Mouse (Mus musculus): Measurements from ENCODE around the gene Ppp3r1. TPM values are rescaled to one million over a fixed set of nuclear protein-coding genes. Genes with fewer than 3 reads are reported as not detected.

Gene Ppp3r1
- 61.8 and 89.3 TPM in 2 replicates for polyA plus RNA-seq (2014; fragmentation: Nextera tagmentation; extraction: Ambion mirVana)

DNA sequence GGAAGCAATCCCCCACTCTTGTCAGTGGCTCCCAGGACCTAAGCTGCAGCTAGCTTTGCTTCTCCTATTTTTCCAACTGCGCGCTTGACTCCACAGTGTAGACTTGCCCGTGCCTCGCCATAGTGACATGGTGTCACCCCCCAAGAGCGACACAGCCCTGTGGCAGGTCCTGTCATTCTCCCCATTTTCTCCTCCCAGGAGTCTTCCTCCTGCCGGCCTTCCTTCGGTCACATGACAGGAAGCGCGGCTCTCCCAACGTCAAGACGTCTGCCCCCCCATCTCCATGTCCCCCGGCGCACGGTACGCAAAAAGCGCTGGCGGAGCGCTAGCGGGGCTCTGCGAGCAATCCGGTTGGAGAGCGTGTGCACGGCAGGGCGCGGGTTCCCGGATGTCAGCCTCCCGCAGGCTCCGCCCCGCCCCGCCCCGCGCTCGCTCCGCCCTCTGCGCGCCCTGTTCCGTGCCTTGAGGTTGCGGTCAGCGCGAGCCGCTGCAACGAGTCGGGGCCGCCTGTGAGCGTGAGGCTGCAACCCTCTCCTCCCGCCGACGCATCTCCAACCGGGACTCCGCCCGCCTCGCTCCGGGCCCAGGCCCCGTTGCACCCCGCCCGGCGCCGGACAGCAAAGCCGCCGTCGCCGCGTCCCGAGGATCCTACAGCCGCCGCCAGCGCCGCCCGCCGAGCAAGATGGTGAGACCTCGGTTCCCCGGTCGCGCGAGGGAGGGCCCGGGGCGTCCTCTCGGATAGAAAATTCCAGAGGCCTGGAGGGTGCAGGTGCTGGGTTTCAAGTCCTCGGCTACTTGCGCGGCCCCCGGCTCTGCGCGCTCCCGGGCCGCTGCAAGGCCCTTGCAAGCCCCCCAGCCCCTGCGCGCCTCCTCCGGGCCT lies at the start of gene Ppp3r1:
Gene Ppp3r1 (plus strand): TSS at position 406 of the 880 bp plus-strand sequence.
- peak; percentile 99 for ATAC-seq (ENCODE audit: low FRiP score, low TSS enrichment)
- Histone ChIP-seq H3K9me3 (ENCODE audit: control insufficient read depth, low read length) (no peaks in the 10 kb centered on the region), H3K27me3 (ENCODE audit: control insufficient read depth, insufficient read depth, low read length) (no peaks in the 10 kb centered on the region), H3K4me1 (ENCODE audit: control insufficient read depth, insufficient read depth, low read length) (peaks cover 15% of the 10 kb centered on the region; the same call in 1 of the 2 replicates), H3K36me3 (ENCODE audit: control insufficient read depth, insufficient read depth, low read length) (no peaks in the 10 kb centered on the region), H3K9ac (ENCODE audit: low read depth, low read length) (peak within 1 kb of the TSS; percentile 85), H3K4me3 (ENCODE audit: low read length) (peak within 1 kb of the TSS; percentile 65), H3K4me2 (replicated peaks; ENCODE audit: low read depth, low read length) (peak within 1 kb of the TSS; percentile 70), H3K27ac (ENCODE audit: low read depth, low read length) (peak within 1 kb of the TSS; percentile 94)
- WGBS = under 1% methylated on average over 75 of the region's 89 CpGs

DNA sequence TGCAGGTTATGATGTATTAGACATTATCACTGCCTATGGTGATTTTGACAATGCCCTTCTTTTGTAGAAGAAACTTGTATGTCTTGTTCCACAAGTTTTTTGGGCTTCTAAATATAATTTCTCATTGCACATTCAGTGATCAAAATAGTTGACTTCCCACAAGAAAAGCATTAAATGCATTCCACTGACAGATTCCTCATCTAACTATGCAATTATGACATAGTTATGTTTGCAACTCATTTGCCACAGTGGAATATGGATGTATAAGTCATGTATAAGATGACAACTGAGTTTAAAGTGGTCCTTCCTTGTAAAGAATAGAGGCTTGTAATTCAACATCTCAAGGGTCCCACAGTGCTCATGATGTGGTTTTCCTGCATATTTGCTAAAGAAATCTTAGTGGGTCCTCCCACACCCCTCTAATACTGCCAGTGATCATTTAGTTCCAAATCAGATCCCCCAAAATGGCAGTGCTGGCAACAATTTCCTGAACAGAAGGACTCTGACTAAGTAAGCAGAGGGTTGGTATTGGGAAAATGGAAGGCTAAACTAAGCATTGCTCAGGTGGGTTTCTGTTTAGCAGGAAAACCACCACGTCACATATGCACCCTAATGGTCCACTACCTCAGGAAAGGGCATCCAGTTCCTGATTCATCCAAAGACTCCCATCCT lies 46.5 kb upstream of the Ppp3r1 start:
- Histone ChIP-seq H3K36me3 (ENCODE audit: control insufficient read depth, insufficient read depth, low read length) (no peaks in the 10 kb centered on the region), H3K4me1 (ENCODE audit: control insufficient read depth, insufficient read depth, low read length) (no peaks in the 10 kb centered on the region), H3K9ac (ENCODE audit: low read depth, low read length) (no peak overlapping the region), H3K9me3 (ENCODE audit: control insufficient read depth, low read length) (0 out of 2 replicates have a peak, but pooled peaks cover 3% of the 10 kb centered on the region), H3K27me3 (ENCODE audit: control insufficient read depth, insufficient read depth, low read length) (no peaks in the 10 kb centered on the region), H3K4me3 (ENCODE audit: low read length) (no peak overlapping the region), H3K27ac (ENCODE audit: low read depth, low read length) (no peak overlapping the region), H3K4me2 (replicated peaks; ENCODE audit: low read depth, low read length) (no peak overlapping the region)
- 84% methylated on average over 1 of the region's 1 CpGs for WGBS
- no peak for ATAC-seq (ENCODE audit: low FRiP score, low TSS enrichment)

DNA sequence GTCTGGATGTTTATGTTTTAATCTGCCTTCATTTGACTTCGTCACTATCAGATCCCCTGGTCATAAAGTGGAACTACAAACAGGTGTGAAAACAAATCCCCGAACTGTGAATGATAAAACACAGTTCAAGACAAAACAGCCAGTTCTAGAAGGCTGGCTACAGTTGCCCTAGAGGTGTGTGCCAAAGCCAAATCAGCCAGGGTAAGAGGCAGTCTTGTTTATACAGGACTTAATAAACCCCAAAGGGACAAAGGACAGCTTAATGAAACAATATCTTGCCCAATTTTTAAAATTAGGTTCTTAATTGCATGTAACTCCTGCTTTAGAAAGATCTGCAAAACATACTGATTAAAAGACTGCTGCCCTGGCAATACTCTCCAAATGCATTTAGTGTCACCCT lies 32.6 kb upstream of the Ppp3r1 start:
- Histone ChIP-seq H3K4me3 (ENCODE audit: low read length) (no peak overlapping the region), H3K27me3 (ENCODE audit: control insufficient read depth, insufficient read depth, low read length) (no peaks in the 10 kb centered on the region), H3K36me3 (ENCODE audit: control insufficient read depth, insufficient read depth, low read length) (no peaks in the 10 kb centered on the region), H3K27ac (ENCODE audit: low read depth, low read length) (no peak overlapping the region), H3K4me1 (ENCODE audit: control insufficient read depth, insufficient read depth, low read length) (no peaks in the 10 kb centered on the region), H3K4me2 (replicated peaks; ENCODE audit: low read depth, low read length) (no peak overlapping the region), H3K9ac (ENCODE audit: low read depth, low read length) (no peak overlapping the region), H3K9me3 (ENCODE audit: control insufficient read depth, low read length) (no peaks in the 10 kb centered on the region)
- WGBS = 32% methylated on average over 2 of the region's 2 CpGs
- no peak for ATAC-seq (ENCODE audit: low FRiP score, low TSS enrichment)

DNA sequence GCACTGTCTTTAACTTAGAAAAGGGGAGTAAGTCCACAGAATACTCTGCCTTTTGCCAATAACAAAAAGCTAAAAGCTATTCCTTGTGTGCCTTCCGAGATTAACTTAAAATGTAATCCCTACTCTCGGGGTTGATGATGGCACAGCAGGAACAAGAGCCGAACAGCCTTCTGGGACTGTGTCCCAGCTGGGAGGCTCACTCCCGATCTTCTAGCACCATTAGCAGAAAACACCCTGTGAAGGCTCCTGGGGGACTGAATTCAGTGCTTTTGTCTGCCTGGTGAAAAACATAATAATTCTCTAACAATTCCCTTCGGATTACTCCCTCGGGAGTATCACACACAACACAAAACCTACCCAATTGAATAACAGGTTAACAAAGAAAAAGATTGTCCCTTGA lies 23.4 kb upstream of the Ppp3r1 start:
- Histone ChIP-seq H3K9me3 (ENCODE audit: control insufficient read depth, low read length) (no peaks in the 10 kb centered on the region), H3K4me1 (ENCODE audit: control insufficient read depth, insufficient read depth, low read length) (no peaks in the 10 kb centered on the region), H3K9ac (ENCODE audit: low read depth, low read length) (no peak overlapping the region), H3K27ac (ENCODE audit: low read depth, low read length) (no peak overlapping the region), H3K36me3 (ENCODE audit: control insufficient read depth, insufficient read depth, low read length) (no peaks in the 10 kb centered on the region), H3K4me2 (replicated peaks; ENCODE audit: low read depth, low read length) (no peak overlapping the region), H3K4me3 (ENCODE audit: low read length) (no peak overlapping the region), H3K27me3 (ENCODE audit: control insufficient read depth, insufficient read depth, low read length) (no peaks in the 10 kb centered on the region)
- ATAC-seq (ENCODE audit: low FRiP score, low TSS enrichment) = no peak
- 54% methylated on average over 6 of the region's 6 CpGs for WGBS

DNA sequence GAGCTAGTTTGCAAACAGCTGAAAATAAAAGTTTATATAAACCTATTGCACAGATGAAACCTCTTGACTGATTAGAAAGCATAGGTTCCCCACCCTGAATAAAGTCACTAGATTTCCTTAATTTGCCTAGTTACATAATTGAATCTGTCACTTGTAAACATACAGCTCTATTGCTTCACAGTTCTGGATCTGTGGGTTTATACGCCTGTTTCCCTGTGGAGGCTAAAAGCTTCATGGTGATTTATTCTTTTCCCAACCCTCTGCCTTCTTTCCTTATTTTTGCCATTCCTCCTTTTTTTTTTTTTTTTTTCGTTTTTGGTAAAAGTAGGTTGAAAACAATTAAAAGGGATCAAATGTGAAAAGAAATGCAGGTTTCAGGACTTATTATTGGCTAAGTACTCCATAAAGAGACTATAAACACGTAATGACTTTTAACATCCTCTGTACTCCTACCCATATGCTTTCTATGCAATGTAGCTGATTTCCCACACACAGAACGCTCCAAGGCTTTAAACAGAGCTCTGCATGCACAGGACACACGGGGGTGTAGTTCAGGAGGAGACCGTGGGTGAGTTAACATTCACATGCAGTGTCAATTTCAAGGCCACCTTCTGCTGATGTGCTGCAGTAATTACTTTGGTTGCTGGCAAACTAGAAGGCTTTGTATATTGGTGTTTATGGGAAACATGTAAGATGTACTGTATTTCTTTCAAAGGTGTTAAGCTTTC lies 20.6 kb upstream of the Ppp3r1 start:
- no peak for ATAC-seq (ENCODE audit: low FRiP score, low TSS enrichment)
- Histone ChIP-seq H3K4me1 (ENCODE audit: control insufficient read depth, insufficient read depth, low read length) (no peaks in the 10 kb centered on the region), H3K4me2 (replicated peaks; ENCODE audit: low read depth, low read length) (no peak overlapping the region), H3K27ac (ENCODE audit: low read depth, low read length) (no peak overlapping the region), H3K9me3 (ENCODE audit: control insufficient read depth, low read length) (no peaks in the 10 kb centered on the region), H3K36me3 (ENCODE audit: control insufficient read depth, insufficient read depth, low read length) (no peaks in the 10 kb centered on the region), H3K4me3 (ENCODE audit: low read length) (no peak overlapping the region), H3K27me3 (ENCODE audit: control insufficient read depth, insufficient read depth, low read length) (no peaks in the 10 kb centered on the region), H3K9ac (ENCODE audit: low read depth, low read length) (no peak overlapping the region)
- 45% methylated on average over 6 of the region's 6 CpGs for WGBS

DNA sequence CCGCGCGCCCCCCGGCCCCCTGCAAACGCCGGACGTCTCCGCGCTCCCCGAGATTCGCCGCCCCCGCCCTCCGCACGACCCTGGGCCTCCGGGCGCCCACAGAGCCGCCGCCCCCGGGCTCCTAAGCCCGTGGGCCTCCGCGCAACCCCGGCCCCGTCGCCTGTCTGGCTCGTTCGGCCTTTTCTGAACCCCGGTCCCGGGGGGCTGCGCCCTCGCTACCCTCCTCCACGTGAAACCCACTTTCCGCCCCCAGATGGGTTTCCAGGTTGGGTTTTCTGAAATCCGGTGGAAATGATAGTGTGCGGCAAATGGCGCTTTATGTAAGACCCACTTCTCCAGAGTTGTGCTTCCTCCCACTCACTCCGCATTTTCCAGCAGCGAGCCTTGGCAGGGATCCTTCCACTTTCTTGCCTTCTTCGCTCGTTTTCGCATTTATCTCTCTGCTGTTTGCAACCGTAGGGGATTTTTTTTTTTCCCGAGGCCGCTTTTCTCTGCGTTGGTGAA lies 727 bp downstream of the Ppp3r1 start:
- H3K9me3 ChIP-seq (ENCODE audit: control insufficient read depth, low read length) = no peaks in the 10 kb centered on the region
- peak; percentile 53; the same call in 1 of the 2 replicates for ATAC-seq (ENCODE audit: low FRiP score, low TSS enrichment)
- H3K4me2 ChIP-seq (replicated peaks; ENCODE audit: low read depth, low read length) = peak overlapping the region; percentile 70
- peak overlapping the region; percentile 85 for H3K9ac ChIP-seq (ENCODE audit: low read depth, low read length)
- WGBS = under 1% methylated on average over 20 of the region's 46 CpGs
- no peaks in the 10 kb centered on the region for H3K27me3 ChIP-seq (ENCODE audit: control insufficient read depth, insufficient read depth, low read length)
- H3K27ac ChIP-seq (ENCODE audit: low read depth, low read length) = peak overlapping the region; percentile 94
- H3K36me3 ChIP-seq (ENCODE audit: control insufficient read depth, insufficient read depth, low read length) = no peaks in the 10 kb centered on the region
- peaks cover 19% of the 10 kb centered on the region; the same call in 1 of the 2 replicates for H3K4me1 ChIP-seq (ENCODE audit: control insufficient read depth, insufficient read depth, low read length)
- peak overlapping the region; percentile 65 for H3K4me3 ChIP-seq (ENCODE audit: low read length)

DNA sequence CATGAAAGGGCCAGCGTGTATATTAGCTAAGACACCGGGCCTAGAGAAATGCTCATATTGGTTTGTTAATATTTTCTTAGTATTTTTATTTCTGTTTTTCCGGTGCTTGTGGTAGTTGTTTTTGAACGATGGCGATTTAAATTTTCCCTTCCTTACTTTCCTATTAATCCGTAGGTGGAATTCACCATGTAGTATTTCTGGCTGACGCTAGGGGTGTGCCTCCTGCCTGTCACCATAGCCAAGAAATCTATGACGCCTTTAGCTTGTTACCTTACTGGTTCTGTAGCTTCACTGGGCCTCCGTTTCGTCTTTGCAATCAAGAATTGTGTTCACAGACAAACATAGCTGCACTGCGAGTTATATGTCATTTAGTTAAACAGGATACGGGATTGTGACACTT lies 1.2 kb downstream of the Ppp3r1 start:
- Histone ChIP-seq H3K27ac (ENCODE audit: low read depth, low read length) (peak overlapping the region; percentile 94), H3K36me3 (ENCODE audit: control insufficient read depth, insufficient read depth, low read length) (no peaks in the 10 kb centered on the region), H3K9me3 (ENCODE audit: control insufficient read depth, low read length) (no peaks in the 10 kb centered on the region), H3K4me2 (replicated peaks; ENCODE audit: low read depth, low read length) (peak overlapping the region; percentile 70), H3K27me3 (ENCODE audit: control insufficient read depth, insufficient read depth, low read length) (no peaks in the 10 kb centered on the region), H3K9ac (ENCODE audit: low read depth, low read length) (peak overlapping the region; percentile 85), H3K4me1 (ENCODE audit: control insufficient read depth, insufficient read depth, low read length) (peaks cover 19% of the 10 kb centered on the region; the same call in 1 of the 2 replicates), H3K4me3 (ENCODE audit: low read length) (peak overlapping the region; percentile 65)
- no peak for ATAC-seq (ENCODE audit: low FRiP score, low TSS enrichment)
- 1% methylated on average over 12 of the region's 12 CpGs for WGBS

DNA sequence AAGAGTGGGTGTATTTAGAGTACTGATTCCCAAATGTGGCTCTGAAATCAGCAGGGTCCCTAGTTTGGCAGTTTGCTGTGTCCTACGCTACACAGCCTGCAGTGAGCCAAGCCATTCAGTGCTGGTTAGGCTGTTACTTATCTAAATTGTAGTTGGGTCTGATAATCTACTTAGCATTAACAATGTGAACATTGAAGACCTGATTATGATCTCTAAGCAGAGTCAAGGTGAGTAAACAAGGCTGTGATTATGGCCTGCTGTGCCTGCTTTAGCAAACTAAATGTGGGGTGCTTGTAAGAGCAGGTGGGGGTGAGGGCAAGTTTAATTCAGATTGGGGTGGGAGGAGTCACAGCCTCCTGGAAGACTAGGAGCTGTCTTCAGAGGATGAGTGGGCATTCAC lies 4.9 kb downstream of the Ppp3r1 start:
- H3K9me3 ChIP-seq (ENCODE audit: control insufficient read depth, low read length) = no peaks in the 10 kb centered on the region
- peaks cover 24% of the 10 kb centered on the region for H3K4me1 ChIP-seq (ENCODE audit: control insufficient read depth, insufficient read depth, low read length)
- no peak overlapping the region for H3K9ac ChIP-seq (ENCODE audit: low read depth, low read length)
- H3K27me3 ChIP-seq (ENCODE audit: control insufficient read depth, insufficient read depth, low read length) = no peaks in the 10 kb centered on the region
- no peaks in the 10 kb centered on the region for H3K36me3 ChIP-seq (ENCODE audit: control insufficient read depth, insufficient read depth, low read length)
- H3K4me2 ChIP-seq (replicated peaks; ENCODE audit: low read depth, low read length) = no peak overlapping the region
- H3K27ac ChIP-seq (ENCODE audit: low read depth, low read length) = no peak overlapping the region
- 86% methylated on average over 1 of the region's 1 CpGs for WGBS
- no peak for ATAC-seq (ENCODE audit: low FRiP score, low TSS enrichment)
- no peak overlapping the region for H3K4me3 ChIP-seq (ENCODE audit: low read length)
